Mouse (Mus musculus): ENCODE data around the gene Rcc1l. TPM values are rescaled to one million over a fixed set of nuclear protein-coding genes. Genes with fewer than 3 reads are reported as not detected.

Rcc1l gene
- 2.5 to 6.9 TPM (median 6.3 TPM) in 3 replicates for total RNA-seq (2017)

GRCm38 (mm10) chr5:134176169-134176881 lies at the start of gene Rcc1l:
TSS of gene Rcc1l (minus strand) at chr5:134176774.
- peak; percentile 85 for ATAC-seq (replicated peaks; ENCODE audit: insufficient number of reproducible peaks, low FRiP score, low TSS enrichment, poor library complexity, severe bottlenecking)

DNA sequence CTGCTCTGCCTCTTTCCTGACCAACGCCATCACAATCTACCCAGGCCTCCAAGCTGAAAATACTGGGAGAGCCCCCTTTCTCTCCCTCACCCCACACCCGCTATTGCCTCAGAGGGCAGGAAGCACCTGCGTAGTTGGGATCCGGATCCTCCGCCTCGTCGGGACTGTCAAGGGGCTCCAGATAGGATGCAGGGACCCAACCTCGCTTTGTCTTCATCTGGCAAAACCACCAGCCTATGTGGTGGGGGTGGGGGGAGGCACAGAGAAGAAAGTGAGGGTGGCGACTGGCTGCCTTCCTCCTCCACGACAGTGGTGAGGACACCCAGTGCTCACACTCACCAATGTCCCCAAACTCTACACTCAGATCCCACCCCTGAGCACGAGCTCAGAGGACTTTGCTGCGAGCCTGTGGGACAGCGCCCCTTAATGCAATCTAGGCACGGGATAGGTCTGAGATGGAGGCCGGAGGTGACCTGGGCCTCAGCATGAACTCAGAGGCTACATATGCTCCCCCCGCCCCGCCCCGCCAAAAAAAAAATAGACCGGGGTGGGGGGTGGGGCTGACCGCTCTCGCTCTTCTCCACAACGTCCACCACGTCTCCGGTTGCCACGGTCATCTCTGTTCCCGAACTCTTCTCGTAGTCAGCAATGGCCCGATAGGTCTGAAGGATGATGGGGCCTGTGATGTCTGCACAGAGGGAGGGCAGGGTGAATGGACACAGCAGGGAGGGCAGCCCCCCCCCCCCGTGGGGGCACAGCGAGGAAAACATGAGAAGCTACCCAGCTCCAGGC lies 48.7 kb upstream of the Rcc1l start:
- no peak for ATAC-seq (replicated peaks; ENCODE audit: insufficient number of reproducible peaks, low FRiP score, low TSS enrichment, poor library complexity, severe bottlenecking)

DNA sequence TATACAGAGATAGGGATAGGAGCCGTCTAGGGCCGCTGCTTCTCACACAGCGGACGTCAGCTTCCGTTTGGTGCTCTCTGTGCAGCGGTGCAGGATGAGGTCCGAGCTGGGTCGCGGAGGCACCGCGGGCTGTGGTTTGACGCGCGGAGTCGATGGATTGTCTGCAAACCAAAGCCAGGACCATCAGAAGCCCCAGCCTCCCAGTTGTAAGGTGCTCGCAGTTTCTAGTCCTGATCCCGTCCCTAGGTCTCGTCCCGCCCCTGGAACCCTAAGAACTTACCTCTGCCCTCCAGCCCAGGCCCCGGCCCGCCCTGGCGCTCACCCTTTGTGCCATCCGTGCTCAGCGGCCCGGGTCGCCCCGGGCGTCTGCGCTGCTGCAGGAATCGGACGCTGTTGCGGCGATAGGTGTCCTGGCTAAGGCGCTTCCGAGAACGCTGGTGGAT lies 45.2 kb upstream of the Rcc1l start:
- no peak for ATAC-seq (replicated peaks; ENCODE audit: insufficient number of reproducible peaks, low FRiP score, low TSS enrichment, poor library complexity, severe bottlenecking)

- no peak for ATAC-seq (replicated peaks; ENCODE audit: insufficient number of reproducible peaks, low FRiP score, low TSS enrichment, poor library complexity, severe bottlenecking)
Observed at GRCm38 (mm10) chr5:134221278-134221677, 44.7 kb upstream of the Rcc1l start.

GRCm38 (mm10) chr5:134217900-134218299 lies 41.3 kb upstream of the Rcc1l start:
- ATAC-seq (replicated peaks; ENCODE audit: insufficient number of reproducible peaks, low FRiP score, low TSS enrichment, poor library complexity, severe bottlenecking), result no peak

DNA sequence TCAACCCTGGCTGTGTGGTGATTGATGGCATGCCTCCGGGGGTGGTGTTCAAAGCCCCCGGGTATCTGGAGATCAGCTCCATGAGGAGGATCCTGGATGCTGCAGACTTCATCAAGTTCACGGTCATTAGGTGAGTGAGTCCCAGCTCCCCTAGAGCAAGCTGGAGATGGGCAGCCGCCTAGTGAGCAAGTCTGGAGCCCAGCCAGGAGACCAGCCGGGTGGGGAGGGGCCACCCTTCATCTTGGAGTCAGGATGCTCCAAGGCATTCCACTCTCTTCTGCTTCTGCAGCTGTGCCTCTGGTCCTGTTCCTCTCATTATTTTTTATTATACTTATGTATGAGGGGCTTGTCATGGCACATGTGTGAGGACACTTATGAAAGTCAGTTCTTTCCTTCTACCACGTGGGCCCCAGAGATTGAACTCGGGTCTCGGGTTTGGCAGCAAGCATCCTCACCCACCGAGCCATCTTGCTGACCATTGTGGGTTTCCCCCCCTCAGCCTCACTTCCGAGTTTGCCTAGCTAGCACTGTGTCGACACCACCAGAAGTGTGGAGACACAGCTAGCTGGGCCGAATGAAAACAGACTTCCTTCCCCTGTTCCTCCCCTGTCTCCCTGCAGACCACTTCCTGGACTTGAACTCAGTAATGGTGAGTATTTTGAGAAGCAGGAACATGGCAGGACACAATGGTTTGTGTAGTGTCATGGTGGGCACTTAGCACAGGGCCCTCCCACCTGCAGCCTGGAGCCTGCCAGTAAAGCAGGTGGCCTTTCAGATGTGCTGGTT lies 37.6 kb upstream of the Rcc1l start:
- ATAC-seq (replicated peaks; ENCODE audit: insufficient number of reproducible peaks, low FRiP score, low TSS enrichment, poor library complexity, severe bottlenecking), result peak; percentile 79

DNA sequence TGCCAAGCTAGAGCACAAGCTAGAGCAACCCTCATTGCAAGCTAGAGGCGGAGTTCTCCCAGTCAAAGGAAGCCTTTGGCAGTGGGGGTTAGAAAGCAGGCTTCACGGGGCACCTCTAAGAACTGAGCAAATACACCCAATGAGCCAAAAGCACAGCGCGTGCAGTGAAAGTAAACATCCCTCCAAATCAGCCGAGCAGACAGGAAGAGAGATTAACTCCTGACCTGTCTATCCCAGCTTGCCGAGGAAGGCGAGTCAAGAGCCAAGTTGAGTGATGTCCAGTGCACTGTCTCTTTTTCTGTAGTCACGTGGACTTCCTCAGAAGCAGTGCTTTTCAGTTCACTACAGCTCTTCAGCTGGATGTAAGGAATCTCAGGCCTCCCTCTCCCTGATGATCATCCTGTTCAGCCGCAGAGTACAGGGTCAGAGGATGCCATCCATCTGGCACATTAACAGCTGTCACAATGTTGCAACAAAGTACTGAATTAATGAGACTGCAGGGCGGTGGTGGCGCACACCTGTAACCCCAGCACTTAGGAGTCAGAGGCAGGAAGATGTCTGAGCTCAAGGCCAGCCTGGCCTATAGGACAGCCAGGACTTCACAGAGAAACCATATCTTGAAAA lies 33.5 kb upstream of the Rcc1l start:
- no peak for ATAC-seq (replicated peaks; ENCODE audit: insufficient number of reproducible peaks, low FRiP score, low TSS enrichment, poor library complexity, severe bottlenecking)

DNA sequence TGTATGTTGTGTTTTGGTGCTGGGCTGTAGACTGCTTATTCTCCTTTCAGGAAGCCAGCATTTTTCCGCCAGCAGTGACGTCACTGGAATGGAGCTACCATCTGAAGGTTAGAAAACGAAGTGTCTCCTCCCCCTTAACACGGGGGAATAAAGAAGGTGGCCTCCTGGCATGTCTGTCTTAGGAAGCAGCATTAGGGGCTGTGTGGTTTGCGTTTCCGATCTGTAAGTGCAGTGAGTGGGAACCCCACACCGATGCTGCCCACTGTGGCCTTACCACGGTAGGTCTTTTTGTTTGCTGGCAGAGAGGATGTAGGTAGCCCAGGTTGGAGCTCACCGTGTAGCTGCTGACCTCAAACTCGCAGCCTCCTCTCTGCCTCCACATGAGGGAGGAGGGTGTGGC lies 30.1 kb upstream of the Rcc1l start:
- no peak for ATAC-seq (replicated peaks; ENCODE audit: insufficient number of reproducible peaks, low FRiP score, low TSS enrichment, poor library complexity, severe bottlenecking)

- 0 out of 2 replicates have a peak, but pooled peaks have one; percentile 20 for ATAC-seq (replicated peaks; ENCODE audit: insufficient number of reproducible peaks, low FRiP score, low TSS enrichment, poor library complexity, severe bottlenecking)
Observed at GRCm38 (mm10) chr5:134193664-134194063, 17.1 kb upstream of the Rcc1l start.

DNA sequence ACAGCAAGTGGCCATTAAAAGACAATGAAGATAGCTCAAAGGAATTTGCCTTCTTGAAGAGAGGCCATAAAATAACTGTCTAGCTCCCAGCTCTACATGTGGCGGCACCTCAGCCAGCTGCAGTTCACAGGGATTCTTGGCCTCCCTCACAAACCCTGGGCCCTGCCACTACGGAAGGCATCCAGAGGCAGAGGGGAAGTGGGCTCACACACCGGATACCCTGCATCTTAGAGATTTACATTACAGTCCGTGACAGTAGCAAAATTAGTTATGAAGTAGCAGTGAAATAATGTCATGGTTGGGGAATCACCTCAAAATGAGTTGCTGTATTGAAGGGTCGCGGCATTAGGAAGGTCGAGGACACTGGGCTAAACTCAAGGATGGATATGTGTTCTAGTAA lies 12.0 kb upstream of the Rcc1l start:
- ATAC-seq (replicated peaks; ENCODE audit: insufficient number of reproducible peaks, low FRiP score, low TSS enrichment, poor library complexity, severe bottlenecking), result no peak

- ATAC-seq (replicated peaks; ENCODE audit: insufficient number of reproducible peaks, low FRiP score, low TSS enrichment, poor library complexity, severe bottlenecking), result peak; percentile 67
Observed at GRCm38 (mm10) chr5:134186961-134187731, 10.6 kb upstream of the Rcc1l start.

DNA sequence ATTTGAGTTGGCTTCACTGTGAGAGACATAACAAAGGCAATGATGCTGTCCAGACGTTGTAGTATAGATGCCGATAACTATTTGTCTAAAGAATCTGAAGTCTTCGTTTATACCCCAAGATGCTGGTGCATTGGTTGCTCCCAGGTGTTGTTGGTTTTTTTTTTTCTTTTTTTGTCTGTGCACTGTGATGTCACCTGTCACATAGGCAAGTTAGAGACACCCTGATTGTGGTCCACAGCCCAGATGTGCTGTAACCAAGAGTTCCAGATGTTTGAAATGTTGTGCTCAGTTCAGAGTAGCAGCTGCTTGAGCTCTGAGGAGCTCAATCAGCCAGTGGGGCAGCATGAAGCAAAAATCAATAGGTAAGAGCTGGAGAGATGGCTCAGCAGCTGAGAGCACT lies 9.5 kb upstream of the Rcc1l start:
- no peak for ATAC-seq (replicated peaks; ENCODE audit: insufficient number of reproducible peaks, low FRiP score, low TSS enrichment, poor library complexity, severe bottlenecking)

DNA sequence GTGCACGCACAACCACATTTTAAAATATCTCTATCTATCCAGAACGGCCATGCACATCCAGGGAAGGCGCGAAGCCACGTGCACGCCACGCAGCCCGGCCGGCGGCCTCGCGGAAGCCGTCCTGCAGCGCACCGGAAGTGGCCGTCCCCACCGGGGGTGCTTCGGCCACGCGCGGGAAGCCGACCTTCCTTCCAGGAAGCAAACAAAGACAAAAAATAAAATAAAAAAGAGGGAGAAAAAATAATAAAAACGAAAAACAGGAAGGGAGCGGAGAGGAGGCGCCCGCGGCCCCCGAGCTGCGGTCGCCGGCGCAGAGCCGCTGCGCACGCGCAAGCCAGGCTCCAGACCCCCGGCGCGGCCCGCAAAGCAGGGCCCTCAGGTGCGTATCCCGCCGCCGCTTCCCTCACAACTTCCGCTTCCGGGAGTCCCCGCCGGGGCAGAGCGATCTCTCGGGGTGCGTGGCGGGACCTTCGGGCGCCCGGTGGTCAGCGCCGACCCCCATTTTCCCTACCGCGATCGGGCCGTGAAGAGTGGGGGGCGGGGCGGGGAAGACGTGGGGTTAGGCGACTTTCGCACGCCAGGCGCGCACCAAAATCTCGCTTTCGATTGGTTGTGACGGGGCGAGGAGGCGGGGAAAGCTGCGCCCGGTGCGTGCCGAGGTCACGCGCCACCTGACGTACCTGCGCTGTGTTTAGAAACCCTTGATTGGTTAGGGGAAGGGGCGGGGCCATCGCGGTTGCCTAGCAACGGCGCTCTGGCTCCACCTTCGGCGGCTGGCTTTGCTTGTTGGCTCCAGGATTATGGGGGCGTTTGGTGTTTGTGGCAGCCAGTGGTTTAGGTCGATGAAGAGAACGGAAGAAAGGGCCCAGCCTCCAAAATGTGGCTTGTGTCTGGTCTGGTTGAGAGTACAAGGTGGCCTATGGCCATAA lies 7.6 kb upstream of the Rcc1l start, which contains the start of gene Gtf2ird2:
Gene Gtf2ird2 (plus strand): TSS at position 140 of the 929 bp plus-strand sequence.
- ATAC-seq (replicated peaks; ENCODE audit: insufficient number of reproducible peaks, low FRiP score, low TSS enrichment, poor library complexity, severe bottlenecking), result peak; percentile 92

- no peak for ATAC-seq (replicated peaks; ENCODE audit: insufficient number of reproducible peaks, low FRiP score, low TSS enrichment, poor library complexity, severe bottlenecking)
Observed at GRCm38 (mm10) chr5:134183162-134183561, 6.6 kb upstream of the Rcc1l start.

DNA sequence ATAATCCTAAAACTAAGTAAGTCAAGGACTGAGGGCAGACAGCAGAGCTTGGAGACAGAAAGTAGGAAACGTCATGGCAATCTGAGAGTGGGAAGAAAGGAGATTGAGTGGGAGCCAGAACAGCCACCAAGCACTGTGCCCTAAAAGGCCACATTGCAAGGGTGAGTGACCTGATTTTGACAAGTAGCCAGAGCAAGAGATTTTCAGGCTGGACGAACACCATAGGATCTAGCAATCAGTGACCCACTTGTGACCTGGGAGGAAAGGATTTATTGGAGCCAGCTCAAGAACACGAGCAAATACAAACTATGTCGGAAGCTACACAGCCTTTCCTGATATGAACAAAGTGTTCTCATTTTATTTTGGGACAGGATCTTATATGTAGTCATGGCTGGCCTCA lies 6.2 kb upstream of the Rcc1l start:
- ATAC-seq (replicated peaks; ENCODE audit: insufficient number of reproducible peaks, low FRiP score, low TSS enrichment, poor library complexity, severe bottlenecking), result no peak

DNA sequence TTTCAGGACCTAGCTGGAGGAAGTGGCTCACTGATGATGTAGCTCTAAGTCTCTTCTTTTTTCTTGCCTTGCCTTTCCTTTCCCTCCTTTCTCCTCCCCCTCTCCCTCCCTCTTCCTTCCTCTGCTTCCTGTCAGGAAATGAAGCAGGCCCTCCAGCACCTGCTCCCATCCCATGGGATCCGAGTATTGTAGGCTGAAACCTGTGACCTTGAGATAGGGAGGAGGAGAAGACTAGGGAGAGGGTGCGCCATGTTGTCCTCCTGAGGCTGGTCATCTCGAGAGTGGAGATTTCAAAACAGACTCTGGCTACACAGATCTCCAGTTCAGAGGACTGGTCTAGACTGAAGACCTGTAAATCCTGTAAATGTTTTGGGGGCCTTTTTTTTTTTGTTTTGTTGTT lies 5.6 kb upstream of the Rcc1l start:
- ATAC-seq (replicated peaks; ENCODE audit: insufficient number of reproducible peaks, low FRiP score, low TSS enrichment, poor library complexity, severe bottlenecking), result no peak

GRCm38 (mm10) chr5:134179871-134180270 lies 3.3 kb upstream of the Rcc1l start:
- no peak for ATAC-seq (replicated peaks; ENCODE audit: insufficient number of reproducible peaks, low FRiP score, low TSS enrichment, poor library complexity, severe bottlenecking)

All from monocyte, adult 5-6 weeks (primary cell).